ENCODE assay signal across 8 mouse cellular contexts in genomic region chr1:160212123-160212691, GRCm38 (mm10). TPM values are rescaled to one million over a fixed set of nuclear protein-coding genes. Genes with fewer than 3 reads are reported as not detected.
DNase-seq lines count a peak whose midpoint lies in the region; ATAC-seq and TF ChIP-seq lines count a peak whose summit lies in the region.

No protein-coding gene starts in this region.

- DNase-seq in gastrocnemius, adult 2 months = peak; percentile 74
- no peak for DNase-seq in gastrocnemius, postnatal 25 days
- DNase-seq in cerebellum, postnatal 36 days = peak; percentile 56 to 60
- DNase-seq in liver = peak; percentile 66
- DNase-seq in thymus, postnatal 36 days = no peak

- no peaks in the 10 kb centered on the region for H3K27me3 ChIP-seq in E14TG2a.4 (ENCODE audit: insufficient read depth, low read length)
- no peaks in the 10 kb centered on the region for H3K27me3 ChIP-seq in heart, embryonic 13.5 days (replicated peaks)
- no peaks in the 10 kb centered on the region for H3K27me3 ChIP-seq in neural tube, embryonic 12.5 days (replicated peaks)

- peak overlapping the region; percentile 74 for H3K4me2 ChIP-seq in heart, embryonic 13.5 days
- H3K4me2 ChIP-seq in neural tube, embryonic 12.5 days (replicated peaks) = peak overlapping the region; percentile 70

- TF ChIP-seq CTCF in gastrocnemius, adult 2 months (IDR thresholded peaks at IDR 0.05) = no peak
- no peak for TF ChIP-seq CTCF in E14TG2a.4 (conservative IDR thresholded peaks at IDR 0.05; ENCODE audit: low read length)

- intact Hi-C loops in gastrocnemius, adult 2 months (cut with DNase I) = loop anchor here (1.0 to 10.0 kb wide), 2 partner anchors 17 to 1663 kb away; partner anchors contain the start of genes Mrps14 and Suco

- H3K27ac ChIP-seq in gastrocnemius, adult 2 months = peak overlapping the region; percentile 100
- H3K27ac ChIP-seq in heart, embryonic 13.5 days (replicated peaks) = peak overlapping the region; percentile 97
- H3K27ac ChIP-seq in neural tube, embryonic 12.5 days = peak overlapping the region; percentile 87

- H3K4me3 ChIP-seq in gastrocnemius, adult 2 months = peak overlapping the region; percentile 99
- peak overlapping the region; percentile 96 for H3K4me3 ChIP-seq in E14TG2a.4 (replicated peaks; ENCODE audit: low read length)
- peak overlapping the region; percentile 92 for H3K4me3 ChIP-seq in heart, embryonic 13.5 days
- H3K4me3 ChIP-seq in neural tube, embryonic 12.5 days = peak overlapping the region; percentile 89

- peak overlapping the region; percentile 96 for H3K9ac ChIP-seq in heart, embryonic 13.5 days
- H3K9ac ChIP-seq in neural tube, embryonic 12.5 days = peak overlapping the region; percentile 89

- peaks cover 32% of the 10 kb centered on the region for H3K36me3 ChIP-seq in E14TG2a.4 (ENCODE audit: insufficient read depth, low read length)
- H3K36me3 ChIP-seq in heart, embryonic 13.5 days = peaks cover 11% of the 10 kb centered on the region
- H3K36me3 ChIP-seq in neural tube, embryonic 12.5 days = peaks cover 8% of the 10 kb centered on the region

- peaks cover 56% of the 10 kb centered on the region for H3K4me1 ChIP-seq in E14TG2a.4 (replicated peaks; ENCODE audit: low read depth, low read length)
- H3K4me1 ChIP-seq in heart, embryonic 13.5 days = peaks cover 27% of the 10 kb centered on the region
- H3K4me1 ChIP-seq in neural tube, embryonic 12.5 days = peaks cover 13% of the 10 kb centered on the region

- H3K9me3 ChIP-seq in E14TG2a.4 (ENCODE audit: low read length) = no peaks in the 10 kb centered on the region
- H3K9me3 ChIP-seq in heart, embryonic 13.5 days = no peaks in the 10 kb centered on the region
- H3K9me3 ChIP-seq in neural tube, embryonic 12.5 days = no peaks in the 10 kb centered on the region

- WGBS in heart, embryonic 13.5 days = 0% methylated on average over 44 of the region's 45 CpGs
- under 1% methylated on average over 45 of the region's 45 CpGs for WGBS in neural tube, embryonic 12.5 days

- ATAC-seq in heart, embryonic 13.5 days (ENCODE audit: extremely low read depth, insufficient number of reproducible peaks, low FRiP score, low TSS enrichment) = peak; percentile 61
- peak; percentile 78 for ATAC-seq in neural tube, embryonic 12.5 days (ENCODE audit: low FRiP score, low read depth)

RNA-seq across cellular contexts. Expression of gene Cacybp, which starts 0.5 kb away (rescaled TPM):
- 10 to 100 TPM; 50.1 to 65.8 TPM for total RNA-seq in gastrocnemius, adult 2 months (2021)
- total RNA-seq in gastrocnemius, postnatal 25 days (2021) = 10 to 100 TPM; 47.4 to 49.6 TPM
- polyA plus RNA-seq in heart, embryonic 13.5 days (2015; fragmentation: Nextera tagmentation; extraction: Ambion mirVana) = 150 and 170 TPM in 2 replicates
- 245 and 262 TPM in 2 replicates for polyA plus RNA-seq in neural tube, embryonic 12.5 days (2016; fragmentation: Nextera tagmentation; extraction: Ambion mirVana)

RNA-seq across cellular contexts. Expression of gene Mrps14, which starts 17.2 kb away (rescaled TPM):
- 10 to 100 TPM; 64.7 to 88.5 TPM for total RNA-seq in gastrocnemius, adult 2 months (2021)
- total RNA-seq in gastrocnemius, postnatal 25 days (2021) = 10 to 100 TPM; 74.2 to 76.1 TPM
- polyA plus RNA-seq in heart, embryonic 13.5 days (2015; fragmentation: Nextera tagmentation; extraction: Ambion mirVana) = 186 and 201 TPM in 2 replicates
- polyA plus RNA-seq in neural tube, embryonic 12.5 days (2016; fragmentation: Nextera tagmentation; extraction: Ambion mirVana) = 177 and 199 TPM in 2 replicates

RNA-seq across cellular contexts. Expression of gene Tnn, which starts 58.8 kb away (rescaled TPM):
- not detected for total RNA-seq in gastrocnemius, adult 2 months (2021)
- not detected for total RNA-seq in gastrocnemius, postnatal 25 days (2021)
- 0.08 TPM in 1 of 2 replicates, not detected in the other for polyA plus RNA-seq in heart, embryonic 13.5 days (2015; fragmentation: Nextera tagmentation; extraction: Ambion mirVana)
- 0.15 and 0.19 TPM in 2 replicates for polyA plus RNA-seq in neural tube, embryonic 12.5 days (2016; fragmentation: Nextera tagmentation; extraction: Ambion mirVana)

Comparison
In these comparisons a context has a peak if more than half of its experiments do, and no peak if none do; other contexts are left out.
1. DNase-seq: peak in gastrocnemius, adult 2 months (single experiment), cerebellum, postnatal 36 days (2 of 2) and liver (single experiment); none in gastrocnemius, postnatal 25 days (single experiment) and thymus, postnatal 36 days (0 of 2).
2. Peak in every context shown above with its lines, with median percentiles within 50 percentile points of each other: H3K27ac ChIP-seq and H3K4me3 ChIP-seq.